Mouse (Mus musculus): ENCODE data around the gene Atp6v0e2.

DNA sequence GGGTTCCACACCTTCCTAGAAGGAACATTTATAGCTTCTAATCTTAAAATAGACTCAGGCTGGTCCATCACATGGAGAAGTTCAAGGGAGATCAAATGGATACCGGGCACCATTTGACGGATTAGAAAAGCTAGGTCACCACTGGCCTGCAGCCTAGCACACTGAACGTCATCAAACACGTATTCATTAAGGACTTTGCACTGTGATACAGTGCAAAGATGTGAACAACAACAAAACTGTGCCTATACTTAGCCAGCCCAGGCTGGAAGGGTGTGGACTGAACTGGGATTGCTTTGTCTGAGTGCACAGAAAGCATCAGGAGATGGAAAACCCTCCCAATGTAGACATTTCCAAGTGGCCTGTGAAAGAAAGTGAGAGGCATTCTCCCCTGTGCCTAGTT lies 16.4 kb downstream of the Atp6v0e2 start:
- TF ChIP-seq CTCF (IDR thresholded peaks at IDR 0.05; ENCODE audit: insufficient read depth, low read length): no peak
- TF ChIP-seq POLR2A (IDR thresholded peaks at IDR 0.05; ENCODE audit: borderline replicate concordance, extremely low read depth, low read depth, low read length): no peak
